Mouse (Mus musculus) hindbrain, embryonic 14.5 days (tissue): ENCODE data around the gene Exoc6b. TPM values are rescaled to one million over a fixed set of nuclear protein-coding genes. Genes with fewer than 3 reads are reported as not detected.

Experiments
- ATAC-seq: fragments of 200-750 bp; cut with Nextera tagmentation; 2 replicates; pipeline ENCODE4 v1.8.0; 2017; ENCODE audit warnings: moderate number of reproducible peaks, mild to moderate bottlenecking, moderate TSS enrichment, moderate library complexity; ENCODE audit not compliant: low FRiP score
- DNase-seq: peaks from one replicate; pipeline ENCODE4 v3.0.0-alpha.2; 2015; ENCODE audit warnings: low spot score
- H3K27ac ChIP-seq: fragments of 300-500 bp; sonication (generic); 2 replicates; pipeline ENCODE4 v1.5.1; 2014; ENCODE audit warnings: mild to moderate bottlenecking, moderate library complexity
- H3K27me3 ChIP-seq: fragments of 300-500 bp; sonication (generic); 2 replicates; pipeline ENCODE4 v1.6.1; 2014; ENCODE audit warnings: mild to moderate bottlenecking, low read length, mixed read lengths; ENCODE audit not compliant: control insufficient read depth, insufficient read depth
- H3K36me3 ChIP-seq: fragments of 300-500 bp; sonication (generic); replicated peaks from 2 replicates; pipeline ENCODE4 v1.6.1; 2014; ENCODE audit not compliant: control insufficient read depth, insufficient read depth
- H3K4me1 ChIP-seq: fragments of 300-500 bp; sonication (generic); replicated peaks from 2 replicates; pipeline ENCODE4 v1.6.1; 2014; ENCODE audit warnings: antibody characterized with exemption, low read length, mixed read lengths; ENCODE audit not compliant: control insufficient read depth, insufficient read depth
- H3K4me2 ChIP-seq: fragments of 300-500 bp; sonication (generic); replicated peaks from 2 replicates; pipeline ENCODE4 v1.6.1; 2014; ENCODE audit warnings: mild to moderate bottlenecking, moderate library complexity
- H3K4me3 ChIP-seq: fragments of 300-500 bp; sonication (generic); replicated peaks from 2 replicates; pipeline ENCODE4 v1.5.1; 2014; ENCODE audit warnings: mild to moderate bottlenecking, low read length
- H3K9ac ChIP-seq: fragments of 300-500 bp; sonication (generic); 2 replicates; pipeline ENCODE4 v1.6.1; 2014
- H3K9me3 ChIP-seq: fragments of 300-500 bp; sonication (generic); 2 replicates; pipeline ENCODE4 v1.6.1; 2016; ENCODE audit warnings: low read length; ENCODE audit not compliant: control insufficient read depth
- WGBS: fragments of 180-500 bp; shearing (Covaris S2); extraction: QIAGEN DNeasy Blood & Tissue Kit; methylation state at CpG from one replicate; pipeline ENCODE4 v1.1.7; 2014; 5-methylcytosine and 5-hydroxymethylcytosine counted together
- polyA plus RNA-seq: library from polyadenylated mRNA; unstranded; fragments of >200 nt; fragmentation: Nextera tagmentation; extraction: Ambion mirVana; gene quantifications from 2 replicates; pipeline ENCODE4 v1.2.1, GENCODE M21; 2014

The Exoc6b gene
- polyA plus RNA-seq, 1 experiment from 2014 or later: 61.7 TPM

DNA sequence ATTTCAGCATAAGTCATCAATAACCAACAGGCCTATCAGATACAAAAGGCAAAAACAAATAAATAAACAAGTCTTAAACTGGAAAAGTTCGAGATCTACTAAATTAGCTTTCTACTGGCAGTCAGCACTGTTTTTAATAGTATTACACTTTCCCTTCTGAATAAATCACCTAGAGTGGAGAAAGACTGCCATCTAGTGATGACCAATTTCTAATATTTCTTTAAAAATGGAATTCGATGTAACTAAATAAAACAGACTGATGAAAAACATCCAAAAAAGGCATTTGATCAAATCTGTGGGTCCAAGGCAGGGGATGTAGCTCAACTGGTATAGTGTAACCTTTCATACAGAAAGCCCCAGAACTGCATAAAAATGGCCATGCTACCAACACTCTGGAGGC lies 52.3 kb downstream of the Exoc6b start:
- no peaks in the 10 kb centered on the region for H3K4me1 ChIP-seq
- DNase-seq: peak; percentile 77
- H3K36me3 ChIP-seq: no peaks in the 10 kb centered on the region
- no peak overlapping the region for H3K4me3 ChIP-seq
- no peaks in the 10 kb centered on the region for H3K27me3 ChIP-seq
- H3K4me2 ChIP-seq: no peak overlapping the region
- 51% methylated on average over 2 of the region's 2 CpGs for WGBS
- H3K9ac ChIP-seq: no peak overlapping the region
- H3K9me3 ChIP-seq: no peaks in the 10 kb centered on the region
- ATAC-seq: no peak
- H3K27ac ChIP-seq: no peak overlapping the region

DNA sequence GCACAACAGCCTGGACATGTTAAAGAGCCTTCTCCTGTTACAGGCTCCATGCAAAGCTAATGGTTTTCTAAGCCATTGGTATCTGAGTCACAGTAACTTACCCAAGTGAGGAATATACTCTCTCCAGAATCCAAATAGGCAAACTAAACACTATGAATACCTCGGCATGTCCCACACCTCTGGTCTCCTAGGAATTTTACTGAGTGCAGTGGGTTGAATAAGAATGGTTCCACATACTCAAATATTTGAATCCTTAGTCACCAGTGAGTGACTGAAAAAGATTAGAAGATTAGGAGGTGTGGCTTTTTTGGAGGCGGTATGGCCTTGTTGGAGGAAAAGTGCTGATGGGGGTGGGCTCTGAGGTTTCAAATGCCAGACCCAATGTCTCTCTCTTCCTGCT lies 55.4 kb downstream of the Exoc6b start:
- no peak for DNase-seq
- 0 out of 2 replicates have a peak, but pooled peaks cover 6% of the 10 kb centered on the region for H3K36me3 ChIP-seq
- 96% methylated on average over 2 of the region's 2 CpGs for WGBS
- no peak overlapping the region for H3K27ac ChIP-seq
- no peak overlapping the region for H3K9ac ChIP-seq
- H3K4me2 ChIP-seq: no peak overlapping the region
- no peak overlapping the region for H3K4me3 ChIP-seq
- no peaks in the 10 kb centered on the region for H3K9me3 ChIP-seq
- no peaks in the 10 kb centered on the region for H3K4me1 ChIP-seq
- H3K27me3 ChIP-seq: no peaks in the 10 kb centered on the region
- ATAC-seq: no peak

- Histone ChIP-seq H3K4me3 (no peak overlapping the region), H3K9ac (no peak overlapping the region), H3K36me3 (0 out of 2 replicates have a peak, but pooled peaks cover 6% of the 10 kb centered on the region), H3K27ac (no peak overlapping the region), H3K4me2 (no peak overlapping the region), H3K9me3 (no peaks in the 10 kb centered on the region), H3K27me3 (no peaks in the 10 kb centered on the region), H3K4me1 (no peaks in the 10 kb centered on the region)
- DNase-seq (no peak), ATAC-seq (no peak)
- 90% methylated on average over 2 of the region's 2 CpGs for WGBS
Observed at GRCm38 (mm10) chr6:85010397-85010796, 58.9 kb downstream of the Exoc6b start.

GRCm38 (mm10) chr6:84995418-84995817 lies 73.9 kb downstream of the Exoc6b start:
- no peak for DNase-seq
- no peak overlapping the region for H3K9ac ChIP-seq
- H3K27ac ChIP-seq: no peak overlapping the region
- no peaks in the 10 kb centered on the region for H3K4me1 ChIP-seq
- no peak for ATAC-seq
- no peak overlapping the region for H3K4me3 ChIP-seq
- H3K27me3 ChIP-seq: no peaks in the 10 kb centered on the region
- no peak overlapping the region for H3K4me2 ChIP-seq
- H3K36me3 ChIP-seq: peaks cover 3% of the 10 kb centered on the region; the same call in 1 of the 2 replicates
- H3K9me3 ChIP-seq: no peaks in the 10 kb centered on the region

DNA sequence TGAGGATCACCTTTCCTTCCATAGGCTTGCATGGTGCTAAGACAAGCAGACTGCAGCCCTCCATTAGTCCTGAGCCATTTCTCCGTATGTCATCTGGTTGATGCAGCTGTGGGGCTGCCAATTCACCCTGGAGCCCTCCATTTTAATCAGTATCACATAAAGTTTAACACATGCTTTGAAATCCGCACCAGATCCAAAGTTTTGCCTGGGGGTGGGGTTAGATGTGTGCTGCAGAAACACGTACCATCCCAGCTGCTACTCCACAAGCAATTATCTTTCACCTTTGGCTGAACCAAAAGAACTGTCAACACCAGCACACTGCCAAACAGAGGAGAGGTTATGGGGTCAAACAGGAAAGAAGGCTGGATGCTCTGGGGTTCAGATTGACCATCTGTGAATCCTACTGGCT lies 92.7 kb downstream of the Exoc6b start:
- WGBS: 35% methylated on average over 3 of the region's 3 CpGs
- ATAC-seq: no peak
- no peak for DNase-seq
- H3K4me1 ChIP-seq: peaks cover 3% of the 10 kb centered on the region; the same call in 1 of the 2 replicates
- no peaks in the 10 kb centered on the region for H3K36me3 ChIP-seq
- no peak overlapping the region for H3K9ac ChIP-seq
- H3K4me3 ChIP-seq: no peak overlapping the region
- no peaks in the 10 kb centered on the region for H3K9me3 ChIP-seq
- H3K4me2 ChIP-seq: no peak overlapping the region
- H3K27ac ChIP-seq: no peak overlapping the region
- no peaks in the 10 kb centered on the region for H3K27me3 ChIP-seq

DNA sequence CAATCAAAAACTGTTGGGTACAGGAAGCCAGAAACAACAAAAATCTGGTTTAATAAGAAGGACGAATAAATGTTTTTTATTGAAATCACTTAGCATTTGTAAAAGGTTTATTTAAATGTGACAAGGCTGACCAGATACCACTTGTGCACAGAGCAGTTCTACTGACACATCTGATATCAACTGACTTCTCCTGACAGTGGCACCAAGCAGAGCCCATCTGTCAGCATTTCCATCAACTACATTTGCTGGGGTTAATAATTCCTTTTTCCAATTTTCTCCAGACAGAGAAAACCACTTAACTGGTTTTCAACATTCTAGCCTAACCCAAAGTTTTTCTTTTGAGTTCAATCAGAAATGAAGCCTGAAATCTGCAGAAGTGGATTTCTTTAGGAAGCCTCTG lies 100.8 kb downstream of the Exoc6b start:
- H3K36me3 ChIP-seq: no peaks in the 10 kb centered on the region
- ATAC-seq (no peak), DNase-seq (no peak)
- no peak overlapping the region for H3K27ac ChIP-seq
- no peaks in the 10 kb centered on the region for H3K4me1 ChIP-seq
- 94% methylated on average over 1 of the region's 1 CpGs for WGBS
- no peaks in the 10 kb centered on the region for H3K9me3 ChIP-seq
- H3K4me3 ChIP-seq: no peak overlapping the region
- H3K27me3 ChIP-seq: no peaks in the 10 kb centered on the region
- no peak overlapping the region for H3K4me2 ChIP-seq
- no peak overlapping the region for H3K9ac ChIP-seq

DNA sequence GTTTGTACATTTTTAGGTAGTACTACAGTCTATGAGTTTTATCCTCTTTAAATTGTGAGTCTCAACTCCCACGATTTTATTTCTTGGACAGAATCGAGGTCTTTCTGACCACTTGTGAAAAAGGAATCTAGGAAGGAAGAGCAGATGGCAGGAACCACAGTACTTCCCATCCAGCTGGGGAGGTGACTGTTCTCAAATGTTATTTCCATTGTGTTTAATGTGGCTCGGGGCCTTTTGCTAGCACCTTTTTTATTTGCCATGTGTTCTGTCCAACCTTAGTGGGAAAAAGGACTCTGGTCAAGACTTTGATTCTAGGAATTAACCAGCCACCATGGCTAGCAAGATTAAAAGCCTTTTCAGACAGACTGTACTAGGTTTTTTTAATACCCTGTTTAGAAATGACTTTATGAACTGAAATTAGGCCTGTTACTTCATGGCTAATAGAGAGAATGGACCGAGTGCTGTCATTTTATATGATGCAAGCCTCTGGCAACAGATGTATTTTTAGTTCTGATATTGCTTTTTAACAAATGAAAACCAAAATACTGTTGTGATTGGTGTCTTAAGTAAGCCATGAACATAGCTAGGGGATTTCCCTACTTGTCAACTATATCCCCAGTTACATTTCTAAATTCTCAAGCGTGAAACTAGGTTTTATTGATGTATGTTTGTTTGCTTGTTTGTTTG lies 104.4 kb downstream of the Exoc6b start:
- Histone ChIP-seq H3K9ac (no peak overlapping the region), H3K4me2 (no peak overlapping the region), H3K27me3 (no peaks in the 10 kb centered on the region), H3K9me3 (no peaks in the 10 kb centered on the region), H3K4me1 (no peaks in the 10 kb centered on the region), H3K4me3 (no peak overlapping the region), H3K27ac (no peak overlapping the region), H3K36me3 (no peaks in the 10 kb centered on the region)
- WGBS: 87% methylated on average over 5 of the region's 5 CpGs
- DNase-seq (no peak), ATAC-seq (no peak)

- H3K4me1 ChIP-seq: no peaks in the 10 kb centered on the region
Observed at GRCm38 (mm10) chr6:84963044-84963443, 106.3 kb downstream of the Exoc6b start.

GRCm38 (mm10) chr6:84961763-84962162 lies 107.5 kb downstream of the Exoc6b start:
- Histone ChIP-seq H3K9me3 (no peaks in the 10 kb centered on the region), H3K4me2 (no peak overlapping the region), H3K27ac (no peak overlapping the region), H3K4me1 (no peaks in the 10 kb centered on the region), H3K4me3 (no peak overlapping the region), H3K36me3 (no peaks in the 10 kb centered on the region), H3K9ac (no peak overlapping the region), H3K27me3 (no peaks in the 10 kb centered on the region)
- no peak for ATAC-seq
- DNase-seq: no peak
- 85% methylated on average over 3 of the region's 3 CpGs for WGBS

More at GRCm38 (mm10) chr6:84963044-84963443, 106.3 kb downstream of the Exoc6b start:
- ATAC-seq (no peak), DNase-seq (no peak)
- H3K27ac ChIP-seq: no peak overlapping the region
- 79% methylated on average over 1 of the region's 1 CpGs for WGBS
- H3K9ac ChIP-seq: no peak overlapping the region
- H3K36me3 ChIP-seq: no peaks in the 10 kb centered on the region
- no peaks in the 10 kb centered on the region for H3K27me3 ChIP-seq
- H3K9me3 ChIP-seq: no peaks in the 10 kb centered on the region
- no peak overlapping the region for H3K4me2 ChIP-seq
- no peak overlapping the region for H3K4me3 ChIP-seq

GRCm38 (mm10) chr6:84959520-84959919 lies 109.8 kb downstream of the Exoc6b start:
- no peak overlapping the region for H3K27ac ChIP-seq
- H3K9me3 ChIP-seq: no peaks in the 10 kb centered on the region
- H3K4me3 ChIP-seq: no peak overlapping the region
- no peaks in the 10 kb centered on the region for H3K36me3 ChIP-seq
- DNase-seq (no peak), ATAC-seq (no peak)
- H3K4me2 ChIP-seq: no peak overlapping the region
- WGBS: 77% methylated on average over 2 of the region's 2 CpGs
- no peaks in the 10 kb centered on the region for H3K27me3 ChIP-seq
- H3K9ac ChIP-seq: no peak overlapping the region
- no peaks in the 10 kb centered on the region for H3K4me1 ChIP-seq
